Mouse (Mus musculus) neural tube, embryonic 14.5 days (tissue): ENCODE data around the gene Bard1. TPM values are rescaled to one million over a fixed set of nuclear protein-coding genes. Genes with fewer than 3 reads are reported as not detected.

Experiments
- ATAC-seq: fragments of 200-750 bp; cut with Nextera tagmentation; 2 replicates; pipeline ENCODE4 v1.8.0; 2017; ENCODE audit warnings: low read depth, mild to moderate bottlenecking, moderate TSS enrichment, moderate library complexity
- H3K27ac ChIP-seq: fragments of 300-500 bp; sonication (generic); 2 replicates; pipeline ENCODE4 v1.5.1; 2014; ENCODE audit warnings: low read depth, mild to moderate bottlenecking, control low read depth, low read length, moderate library complexity, mixed read lengths
- H3K27me3 ChIP-seq: fragments of 300-500 bp; sonication (generic); 2 replicates; pipeline ENCODE4 v1.6.1; 2014; ENCODE audit warnings: low read length; ENCODE audit not compliant: control insufficient read depth, insufficient read depth
- H3K36me3 ChIP-seq: fragments of 300-500 bp; sonication (generic); 2 replicates; pipeline ENCODE4 v1.6.1; 2014; ENCODE audit warnings: low read length, mixed read lengths; ENCODE audit not compliant: control insufficient read depth, insufficient read depth
- H3K4me1 ChIP-seq: fragments of 300-500 bp; sonication (generic); 2 replicates; pipeline ENCODE4 v1.6.1; 2014; ENCODE audit warnings: low read length; ENCODE audit not compliant: control insufficient read depth, insufficient read depth
- H3K4me2 ChIP-seq: fragments of 300-500 bp; sonication (generic); 2 replicates; pipeline ENCODE4 v1.6.1; 2014; ENCODE audit warnings: mild to moderate bottlenecking, low read depth, low read length, control low read depth
- H3K4me3 ChIP-seq: fragments of 300-500 bp; sonication (generic); 2 replicates; pipeline ENCODE4 v1.5.1; 2014; ENCODE audit warnings: low read depth, low read length, control low read depth, mixed read lengths
- H3K9ac ChIP-seq: fragments of 300-500 bp; sonication (generic); replicated peaks from 2 replicates; pipeline ENCODE4 v1.6.1; 2014; ENCODE audit warnings: low read depth, mild to moderate bottlenecking, control low read depth, low read length, mixed read lengths
- H3K9me3 ChIP-seq: fragments of 300-500 bp; sonication (generic); 2 replicates; pipeline ENCODE4 v1.6.1; 2016; ENCODE audit warnings: low read length; ENCODE audit not compliant: control insufficient read depth
- WGBS: fragments of 180-500 bp; shearing (Covaris S2); extraction: QIAGEN DNeasy Blood & Tissue Kit; methylation state at CpG from one replicate; pipeline ENCODE4 v1.1.7; 2014; 5-methylcytosine and 5-hydroxymethylcytosine counted together
- polyA plus RNA-seq: library from polyadenylated mRNA; unstranded; fragments of >200 nt; fragmentation: Nextera tagmentation; extraction: Ambion mirVana; gene quantifications from 2 replicates; pipeline ENCODE4 v1.2.1, GENCODE M21; 2014

Gene Bard1
- polyA plus RNA-seq, 1 experiment from 2014 or later: 0.58 TPM

- H3K9me3 ChIP-seq: no peaks in the 10 kb centered on the region
- no peaks in the 10 kb centered on the region for H3K36me3 ChIP-seq
- H3K27ac ChIP-seq: no peak overlapping the region
- no peak for ATAC-seq
- H3K4me3 ChIP-seq: no peak overlapping the region
- H3K4me1 ChIP-seq: no peaks in the 10 kb centered on the region
- WGBS: 52% methylated on average over 11 of the region's 11 CpGs
- H3K27me3 ChIP-seq: no peaks in the 10 kb centered on the region
- no peak overlapping the region for H3K9ac ChIP-seq
- no peak overlapping the region for H3K4me2 ChIP-seq
These were observed 1.5 kb downstream of the Bard1 start for GRCm38 (mm10) chr1:71101369-71101970.

- ATAC-seq: no peak
- H3K27me3 ChIP-seq: no peaks in the 10 kb centered on the region
- WGBS: 68% methylated on average over 5 of the region's 5 CpGs
- no peak overlapping the region for H3K4me3 ChIP-seq
- H3K36me3 ChIP-seq: no peaks in the 10 kb centered on the region
- no peaks in the 10 kb centered on the region for H3K9me3 ChIP-seq
- no peak overlapping the region for H3K4me2 ChIP-seq
- no peak overlapping the region for H3K27ac ChIP-seq
- H3K9ac ChIP-seq: no peak overlapping the region
- no peaks in the 10 kb centered on the region for H3K4me1 ChIP-seq
These were observed 2.2 kb downstream of the Bard1 start for GRCm38 (mm10) chr1:71100591-71101368.

DNA sequence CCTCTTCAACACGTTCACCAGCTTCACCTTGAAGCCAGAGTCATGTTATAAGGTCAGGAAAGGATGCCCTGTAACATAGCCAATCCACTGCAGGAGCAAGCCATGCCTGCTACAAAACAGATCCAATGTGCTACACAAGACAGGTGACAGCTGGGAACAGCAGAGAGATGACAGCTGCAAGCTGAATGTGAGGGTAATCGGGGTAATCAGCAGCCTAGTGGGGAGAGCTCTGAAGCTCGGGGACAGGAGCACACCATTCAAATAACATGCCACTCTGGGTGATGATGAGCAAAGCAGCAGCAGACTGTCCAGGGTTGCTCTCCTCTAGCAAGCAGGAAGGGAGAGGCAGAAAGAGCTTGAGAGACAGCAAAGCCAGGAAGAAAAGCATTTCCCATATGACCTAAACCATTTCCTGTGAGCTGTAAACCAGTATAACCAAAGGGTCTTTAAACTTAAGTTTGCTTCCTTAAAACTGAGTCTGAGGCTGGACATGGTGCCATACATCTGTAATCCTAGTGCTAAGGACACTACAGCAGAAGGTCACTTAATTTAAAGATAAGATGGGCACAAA, 2.9 kb downstream of the Bard1 start:
- H3K27me3 ChIP-seq: no peaks in the 10 kb centered on the region
- H3K4me1 ChIP-seq: no peaks in the 10 kb centered on the region
- no peak overlapping the region for H3K4me3 ChIP-seq
- H3K4me2 ChIP-seq: no peak overlapping the region
- 33% methylated on average over 3 of the region's 3 CpGs for WGBS
- H3K9ac ChIP-seq: no peak overlapping the region
- no peak overlapping the region for H3K27ac ChIP-seq
- no peaks in the 10 kb centered on the region for H3K9me3 ChIP-seq
- no peaks in the 10 kb centered on the region for H3K36me3 ChIP-seq
- ATAC-seq: no peak

DNA sequence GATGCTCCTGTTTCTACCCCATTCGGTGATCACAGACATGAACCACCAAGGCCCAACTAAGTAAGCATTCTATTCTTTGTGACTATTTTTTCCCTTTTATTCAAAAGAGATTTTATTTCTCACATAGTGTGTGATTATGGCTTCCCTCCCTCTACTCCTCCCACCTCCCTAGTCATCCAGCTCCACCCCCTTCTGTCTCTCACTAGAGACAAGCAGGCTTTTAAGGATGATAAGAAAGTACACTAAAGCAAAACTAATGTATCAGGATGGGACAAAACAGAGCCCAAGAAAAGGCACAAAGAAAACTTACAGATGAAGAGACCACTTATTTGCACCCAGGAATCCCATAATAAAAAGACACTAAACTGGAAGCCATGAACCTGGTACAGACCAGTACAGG, 6.9 kb downstream of the Bard1 start:
- ATAC-seq: no peak
- Histone ChIP-seq H3K9ac (no peak overlapping the region), H3K4me1 (no peaks in the 10 kb centered on the region), H3K36me3 (no peaks in the 10 kb centered on the region), H3K4me2 (no peak overlapping the region), H3K27me3 (no peaks in the 10 kb centered on the region), H3K4me3 (no peak overlapping the region), H3K27ac (no peak overlapping the region), H3K9me3 (no peaks in the 10 kb centered on the region)
- WGBS: 100% methylated on average over 1 of the region's 1 CpGs

- Histone ChIP-seq H3K36me3 (no peaks in the 10 kb centered on the region), H3K9ac (no peak overlapping the region), H3K4me3 (no peak overlapping the region), H3K27me3 (no peaks in the 10 kb centered on the region), H3K27ac (no peak overlapping the region), H3K9me3 (no peaks in the 10 kb centered on the region), H3K4me1 (no peaks in the 10 kb centered on the region), H3K4me2 (no peak overlapping the region)
- ATAC-seq: no peak
- 96% methylated on average over 2 of the region's 2 CpGs for WGBS
These were observed 7.6 kb downstream of the Bard1 start for GRCm38 (mm10) chr1:71095211-71095805.

- H3K27ac ChIP-seq: no peak overlapping the region
- no peak overlapping the region for H3K4me3 ChIP-seq
- no peaks in the 10 kb centered on the region for H3K36me3 ChIP-seq
- no peak for ATAC-seq
- 82% methylated on average over 3 of the region's 3 CpGs for WGBS
- no peaks in the 10 kb centered on the region for H3K27me3 ChIP-seq
- H3K4me1 ChIP-seq: no peaks in the 10 kb centered on the region
- H3K4me2 ChIP-seq: no peak overlapping the region
- no peaks in the 10 kb centered on the region for H3K9me3 ChIP-seq
- no peak overlapping the region for H3K9ac ChIP-seq
These were observed 27.3 kb downstream of the Bard1 start for GRCm38 (mm10) chr1:71075651-71076050.

DNA sequence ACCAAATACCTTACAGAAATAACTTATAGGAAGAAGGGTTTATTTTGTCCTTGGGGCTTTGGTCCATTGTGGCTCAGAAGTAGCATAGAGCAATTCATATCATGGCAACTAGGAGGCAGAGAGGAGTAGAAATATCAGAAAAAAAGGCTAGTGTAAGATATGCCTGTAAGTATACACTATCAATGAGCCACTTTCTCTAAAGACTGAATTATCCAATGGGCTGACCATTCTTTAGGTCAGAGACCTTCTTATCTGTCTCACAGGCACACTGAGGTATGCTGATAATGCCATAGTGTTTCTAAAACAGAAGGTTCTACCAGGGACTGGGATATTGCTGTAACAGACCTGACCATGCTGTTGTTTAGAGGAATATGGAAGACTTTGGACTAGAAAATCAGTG, 32.2 kb downstream of the Bard1 start:
- Histone ChIP-seq H3K9me3 (no peaks in the 10 kb centered on the region), H3K4me2 (no peak overlapping the region), H3K9ac (no peak overlapping the region), H3K27ac (no peak overlapping the region), H3K4me3 (no peak overlapping the region), H3K4me1 (no peaks in the 10 kb centered on the region), H3K36me3 (no peaks in the 10 kb centered on the region), H3K27me3 (no peaks in the 10 kb centered on the region)
- no peak for ATAC-seq

DNA sequence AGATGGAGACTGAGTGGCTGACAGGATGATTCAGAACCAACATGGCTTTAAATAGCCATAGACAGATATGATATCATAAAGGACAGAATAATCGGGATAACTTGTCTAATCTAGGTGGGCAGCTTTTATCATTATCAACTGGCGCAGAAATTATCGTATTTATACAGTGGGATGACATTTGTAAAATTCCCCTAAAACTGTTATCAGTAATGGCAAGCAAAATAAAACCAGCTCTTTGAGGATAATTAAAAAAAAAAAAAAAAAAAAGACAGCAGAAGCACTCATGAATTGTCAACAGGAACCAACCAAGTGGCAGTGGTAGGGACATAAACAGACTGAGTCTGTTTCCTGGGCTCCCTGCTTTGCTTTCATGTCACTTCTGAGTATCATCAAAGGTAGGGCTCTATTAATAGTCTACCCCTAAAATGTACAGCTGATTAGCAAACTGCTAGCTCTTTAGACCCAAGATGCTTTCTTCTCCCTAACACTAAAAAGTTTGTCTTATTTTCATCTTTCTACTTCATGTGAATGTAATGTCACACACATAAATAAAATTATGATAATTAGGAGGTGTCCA, 34.1 kb downstream of the Bard1 start:
- Histone ChIP-seq H3K9ac (no peak overlapping the region), H3K4me3 (no peak overlapping the region), H3K4me2 (no peak overlapping the region), H3K9me3 (no peaks in the 10 kb centered on the region), H3K27ac (no peak overlapping the region), H3K36me3 (no peaks in the 10 kb centered on the region), H3K27me3 (no peaks in the 10 kb centered on the region), H3K4me1 (0 out of 2 replicates have a peak, but pooled peaks cover 7% of the 10 kb centered on the region)
- WGBS: over 99% methylated on average over 3 of the region's 3 CpGs
- ATAC-seq: no peak
